Mouse (Mus musculus) T-helper 1 cell (primary cell): ENCODE measurements around the gene Zfp866.

ENCODE experiments used
- in situ Hi-C: fragments of 300-600 bp; cut with MboI, MseI; formaldehyde crosslinking; loops from one replicate; pipeline ENCODE4 v1.15.1; 2025; ENCODE audit warnings: high pct_unique_total_duplicates

Zfp866 gene

GRCm38 (mm10) chr8:69797661-69798060 is 6.7 kb upstream of the Zfp866 start:
- in situ Hi-C loops: no loop called here

GRCm38 (mm10) chr8:69796721-69797345 is 5.9 kb upstream of the Zfp866 start:
- in situ Hi-C loops: no loop called here

- in situ Hi-C loops: loop anchor here (5.0 kb wide), 1 partner anchor 78 kb away; no protein-coding TSS in a partner anchor
Measured at GRCm38 (mm10) chr8:69794901-69795300, 3.9 kb upstream of the Zfp866 start.

GRCm38 (mm10) chr8:69794096-69794495 is 3.1 kb upstream of the Zfp866 start:
- in situ Hi-C loops: loop anchor here (5.0 kb wide), 1 partner anchor 77 kb away; no protein-coding TSS in a partner anchor

- in situ Hi-C loops: loop anchor here (5.0 kb wide), 1 partner anchor 76 kb away; no protein-coding TSS in a partner anchor
Measured at GRCm38 (mm10) chr8:69793666-69794065, 2.7 kb upstream of the Zfp866 start.

GRCm38 (mm10) chr8:69791415-69792068 is 564 bp upstream of the Zfp866 start:
- in situ Hi-C loops: loop anchor here (5.0 kb wide), 1 partner anchor 74 kb away; no protein-coding TSS in a partner anchor

- in situ Hi-C loops: loop anchor here (5.0 kb wide), 1 partner anchor 73 kb away; no protein-coding TSS in a partner anchor
Measured at GRCm38 (mm10) chr8:69790364-69790763, 614 bp downstream of the Zfp866 start.

- in situ Hi-C loops: loop anchor here (5.0 kb wide), 1 partner anchor 72 kb away; no protein-coding TSS in a partner anchor
Measured at GRCm38 (mm10) chr8:69789731-69790130, 1.2 kb downstream of the Zfp866 start.

- in situ Hi-C loops: no loop called here
Measured at GRCm38 (mm10) chr8:69789105-69789504, 1.9 kb downstream of the Zfp866 start.

- in situ Hi-C loops: no loop called here
Measured at GRCm38 (mm10) chr8:69777111-69777510, 13.9 kb downstream of the Zfp866 start.

GRCm38 (mm10) chr8:69775149-69775534 is 15.8 kb downstream of the Zfp866 start:
- in situ Hi-C loops: no loop called here

- in situ Hi-C loops: no loop called here
Measured at GRCm38 (mm10) chr8:69774503-69775148, 16.4 kb downstream of the Zfp866 start, which contains the start of gene Gm20422. Gene Gm20422 (minus strand): TSS chr8:69774886.

GRCm38 (mm10) chr8:69772106-69772505 is 18.9 kb downstream of the Zfp866 start:
- in situ Hi-C loops: no loop called here

- in situ Hi-C loops: no loop called here
Measured at GRCm38 (mm10) chr8:69771221-69771620, 19.8 kb downstream of the Zfp866 start.

- in situ Hi-C loops: no loop called here
Measured at GRCm38 (mm10) chr8:69761814-69762445, 29.0 kb downstream of the Zfp866 start.

GRCm38 (mm10) chr8:69758316-69758715 is 32.7 kb downstream of the Zfp866 start:
- in situ Hi-C loops: no loop called here

- in situ Hi-C loops: no loop called here
Measured at GRCm38 (mm10) chr8:69752437-69752836, 38.5 kb downstream of the Zfp866 start.

GRCm38 (mm10) chr8:69749544-69750454 is 41.2 kb downstream of the Zfp866 start, which contains the start of gene Zfp963:
Gene Zfp963 (minus strand): TSS chr8:69749970.
- in situ Hi-C loops: no loop called here

- in situ Hi-C loops: no loop called here
Measured at GRCm38 (mm10) chr8:69741231-69741630, 49.7 kb downstream of the Zfp866 start.

GRCm38 (mm10) chr8:69740763-69741162 is 50.2 kb downstream of the Zfp866 start:
- in situ Hi-C loops: no loop called here

GRCm38 (mm10) chr8:69735495-69735894 is 55.5 kb downstream of the Zfp866 start:
- in situ Hi-C loops: no loop called here
